Mouse (Mus musculus): ENCODE data around the gene H2-Ob.
"Not testable (repeated sequence)": the region's sequence is repeated elsewhere in the genome, so short reads cannot be mapped to it uniquely, and the experiment has no call there.

H2-Ob gene

DNA sequence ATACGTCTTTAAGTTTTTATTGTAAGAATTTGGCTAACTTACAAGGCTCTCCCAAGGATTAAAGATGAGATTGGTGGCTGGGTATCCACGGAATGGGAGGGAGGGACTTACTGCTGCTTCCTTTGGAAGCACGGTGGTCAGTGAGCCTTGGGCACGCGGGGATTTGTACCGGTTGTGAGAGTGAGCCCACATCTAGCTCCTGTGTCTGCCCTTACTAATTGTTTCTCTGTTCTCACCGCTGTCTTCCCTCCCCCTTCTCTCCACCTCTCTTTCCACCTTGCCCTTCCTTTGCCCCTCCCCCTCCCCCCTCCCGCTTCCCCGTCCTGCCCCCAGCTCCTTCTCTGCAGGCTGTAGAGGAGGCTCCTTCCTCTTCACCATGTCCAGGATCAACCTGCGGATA, 30.3 kb upstream of the H2-Ob start:
- DNase-seq, result peak; percentile 36

DNA sequence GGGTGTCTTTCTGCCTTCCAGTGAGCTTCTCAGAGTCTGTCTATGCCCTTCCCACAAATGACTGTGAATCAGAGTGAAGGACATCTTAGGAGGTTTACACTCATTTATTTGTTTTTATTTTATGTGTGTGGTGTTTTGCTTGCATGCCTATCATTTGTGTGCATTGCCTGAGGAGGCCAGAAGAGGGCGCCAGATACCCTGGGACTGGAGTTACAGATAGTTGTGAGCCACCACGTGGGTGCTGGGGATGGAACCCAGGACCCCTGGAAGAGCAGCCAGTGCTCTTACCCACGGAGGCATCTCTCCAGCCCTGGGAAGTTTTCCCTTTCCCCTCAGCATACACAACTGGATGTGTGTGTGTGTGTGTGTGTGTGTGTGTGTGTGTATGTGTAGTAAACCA, 29.0 kb upstream of the H2-Ob start:
- peak; percentile 52 for DNase-seq

DNA sequence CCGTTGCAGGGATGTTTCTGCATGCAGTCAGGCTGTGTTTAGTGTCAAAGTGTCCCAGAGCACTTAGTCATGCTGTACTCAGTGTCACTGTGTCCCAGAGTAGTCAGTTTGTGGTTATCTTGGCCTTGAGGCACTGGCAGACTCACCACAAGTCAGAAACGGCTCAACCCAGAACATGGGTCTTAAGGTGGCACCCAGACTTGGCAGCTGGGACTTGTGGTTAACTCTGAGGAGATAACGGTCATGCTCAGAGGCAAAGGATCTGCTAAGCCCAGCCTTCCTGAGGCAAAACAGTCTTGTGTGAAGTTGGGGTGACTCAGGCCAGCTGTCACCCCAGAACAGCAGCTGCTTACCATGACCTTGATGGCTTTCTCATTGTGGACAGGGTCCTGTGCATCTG, 28.1 kb upstream of the H2-Ob start:
- peak; percentile 67 for DNase-seq

DNA sequence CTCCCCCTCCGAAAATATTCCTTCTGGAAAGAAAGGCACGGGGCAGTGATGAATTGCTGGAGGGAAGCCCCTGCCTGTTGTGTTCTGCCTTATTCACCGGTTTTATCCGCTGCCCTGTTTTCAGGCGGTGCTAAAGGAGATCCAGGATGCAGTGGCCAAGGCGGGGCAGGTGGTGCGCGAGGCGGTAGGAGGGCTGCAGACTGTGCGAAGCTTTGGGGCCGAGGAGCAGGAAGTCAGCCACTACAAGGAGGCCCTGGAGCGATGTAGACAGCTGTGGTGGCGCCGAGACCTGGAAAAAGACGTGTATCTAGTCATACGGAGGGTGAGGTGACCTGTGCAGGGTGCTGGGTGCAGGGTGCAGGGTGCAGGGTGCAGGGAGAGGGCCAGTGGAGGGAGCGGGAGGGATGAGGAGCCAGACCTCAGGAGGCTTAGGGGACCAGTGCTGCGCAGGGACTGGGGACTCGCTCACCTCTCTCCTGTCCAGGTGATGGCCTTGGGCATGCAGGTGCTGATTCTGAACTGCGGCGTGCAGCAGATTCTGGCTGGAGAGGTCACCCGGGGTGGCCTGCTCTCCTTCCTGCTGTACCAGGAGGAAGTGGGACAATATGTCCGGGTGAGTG, 26.8 kb upstream of the H2-Ob start:
- DNase-seq, result peak; percentile 89

DNA sequence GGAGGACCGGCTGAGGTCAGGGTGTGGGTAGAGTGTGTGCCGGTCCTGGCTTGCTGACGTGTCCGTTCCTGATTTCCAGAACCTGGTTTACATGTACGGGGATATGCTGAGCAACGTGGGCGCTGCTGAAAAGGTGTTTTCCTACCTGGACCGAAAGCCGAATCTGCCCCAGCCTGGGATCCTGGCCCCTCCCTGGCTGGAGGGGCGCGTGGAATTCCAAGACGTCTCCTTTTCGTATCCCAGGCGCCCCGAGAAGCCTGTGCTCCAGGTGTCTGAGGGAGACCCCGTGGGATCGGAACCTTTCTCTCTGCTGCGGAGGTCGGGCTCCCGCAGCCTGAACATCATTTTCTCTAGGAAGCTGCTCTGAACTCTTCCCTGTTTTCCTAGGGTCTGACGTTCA, 24.8 kb upstream of the H2-Ob start:
- peak; percentile 8 for DNase-seq

DNA sequence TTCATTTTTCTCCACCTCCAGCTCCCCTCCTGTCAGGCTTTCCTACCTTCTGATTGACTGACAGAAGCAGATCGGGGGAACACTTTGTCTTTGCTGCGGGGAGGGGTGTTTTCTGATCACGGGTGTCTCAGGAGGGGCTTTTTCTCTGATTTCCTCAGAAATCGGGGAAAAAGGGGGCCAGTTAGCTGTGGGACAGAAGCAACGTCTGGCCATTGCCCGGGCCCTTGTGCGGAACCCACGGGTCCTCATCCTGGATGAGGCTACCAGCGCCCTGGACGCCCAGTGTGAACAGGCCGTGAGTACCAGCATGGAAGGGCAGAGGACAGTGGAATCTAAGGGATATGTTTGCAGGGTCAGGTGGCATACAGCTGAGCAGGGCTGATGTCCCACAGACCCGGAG, 23.5 kb upstream of the H2-Ob start:
- peak; percentile 4 for DNase-seq

DNA sequence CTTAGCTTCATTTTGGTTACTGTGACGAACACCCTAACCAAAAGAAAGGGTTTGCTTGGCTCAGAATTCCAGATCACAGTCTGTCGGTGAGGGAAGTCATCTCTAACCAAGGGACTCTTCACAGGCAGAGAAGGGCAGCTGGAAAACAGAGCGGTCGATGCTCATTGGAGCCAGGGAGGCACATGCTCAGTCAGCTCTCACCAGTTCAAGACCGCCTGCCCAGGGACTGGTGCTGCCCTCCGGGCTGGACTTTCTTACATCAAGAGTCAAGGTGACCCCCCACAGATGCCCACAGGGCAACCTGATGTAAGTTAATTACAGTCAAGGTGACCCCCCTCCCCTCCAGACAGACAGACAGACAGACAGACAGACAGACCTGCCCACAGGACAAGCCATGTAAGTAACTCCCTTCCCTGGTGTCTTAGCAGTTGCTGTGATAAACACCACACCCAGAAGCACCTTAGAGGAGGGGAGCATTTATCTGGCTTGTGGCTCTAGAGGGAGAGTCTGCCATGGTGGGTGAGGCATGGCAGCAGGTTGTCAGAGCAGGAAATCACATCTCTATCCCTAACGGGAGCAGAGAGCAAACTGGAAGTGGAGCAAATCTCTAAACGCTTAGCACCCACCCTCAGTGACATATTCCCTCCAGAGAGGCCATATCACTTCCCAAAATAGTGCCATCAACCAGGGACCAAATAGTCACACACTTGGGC, 21.3 kb upstream of the H2-Ob start:
- DNase-seq, result peak; percentile 5

DNA sequence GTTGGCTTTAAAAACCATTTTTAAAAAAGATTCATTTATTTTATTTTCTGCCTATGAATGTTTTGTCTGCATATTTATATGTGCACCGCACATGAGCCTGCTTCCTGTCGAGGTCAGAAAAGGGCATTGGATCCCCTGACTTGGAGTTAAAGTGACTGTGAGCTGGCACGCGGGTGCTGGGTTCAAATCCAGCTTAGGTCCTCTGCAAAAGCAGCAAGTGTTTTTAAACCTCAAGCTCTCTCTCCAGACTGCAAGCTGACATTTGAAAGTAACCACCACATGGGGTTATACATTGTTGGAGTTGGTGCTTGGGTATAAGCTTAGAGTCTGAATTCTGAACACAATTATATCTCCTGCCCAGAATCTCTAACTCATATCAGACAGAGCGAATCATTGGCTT, 20.7 kb upstream of the H2-Ob start:
- peak; percentile 3 for DNase-seq

DNA sequence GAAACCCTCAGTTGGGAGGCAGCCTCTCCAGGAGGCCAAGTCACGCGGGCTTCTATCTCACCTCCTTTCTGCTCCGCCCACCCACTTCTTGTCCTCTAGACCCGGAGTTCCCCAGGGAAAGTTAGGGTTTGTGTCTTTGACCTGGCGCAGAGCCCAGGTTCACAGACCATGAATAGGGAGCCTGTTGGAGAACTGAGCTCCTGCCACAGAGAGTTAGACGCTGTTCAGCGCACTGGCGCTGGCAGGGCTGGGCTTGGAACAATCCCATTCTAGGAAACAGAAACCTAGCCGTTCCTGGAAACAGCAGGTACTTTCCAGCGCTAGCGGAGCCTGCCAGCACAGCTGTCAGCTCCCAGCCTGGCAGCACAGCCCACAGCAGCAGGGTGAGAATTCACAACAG, 20.0 kb upstream of the H2-Ob start:
- peak; percentile 27 for DNase-seq

DNA sequence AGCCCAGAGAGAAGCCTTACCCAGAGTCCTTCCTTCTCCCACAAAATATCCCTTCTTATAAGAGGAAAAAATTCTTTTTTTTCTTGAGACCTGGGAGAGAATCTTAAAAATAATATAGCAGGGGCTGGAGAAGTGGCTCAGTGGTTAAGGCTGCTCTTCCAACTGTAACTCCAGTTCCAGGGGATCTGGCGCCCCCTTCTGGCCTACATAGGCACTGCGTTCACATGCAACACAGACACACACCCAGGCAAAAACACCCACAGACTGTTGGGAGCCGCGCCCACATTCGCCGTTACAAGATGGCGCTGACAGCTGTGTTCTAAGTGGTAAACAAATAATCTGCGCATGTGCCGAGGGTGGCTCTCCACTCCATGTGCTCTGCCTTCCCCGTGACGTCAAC, 19.6 kb upstream of the H2-Ob start:
- DNase-seq, result peak; percentile 89

DNA sequence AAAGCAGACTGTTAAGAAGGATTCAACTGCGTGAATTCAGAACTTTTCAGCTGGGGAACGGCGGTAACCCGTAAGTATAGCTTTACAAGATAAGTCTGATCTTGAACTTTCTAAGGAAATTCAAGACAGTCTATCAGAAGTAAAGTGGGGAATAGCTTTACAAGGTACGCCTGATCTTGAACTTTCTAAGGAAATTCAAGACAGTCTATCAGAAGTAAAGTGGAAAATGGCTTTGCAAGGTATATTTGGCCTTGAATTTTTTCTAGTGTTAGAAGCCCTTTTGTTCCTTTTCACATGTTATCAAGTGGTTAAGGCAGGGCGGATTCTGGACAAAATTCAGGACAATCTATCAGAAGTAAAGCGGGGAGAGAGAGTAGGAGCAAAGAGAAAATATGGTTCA, 18.9 kb upstream of the H2-Ob start:
- DNase-seq, result peak; percentile 7

DNA sequence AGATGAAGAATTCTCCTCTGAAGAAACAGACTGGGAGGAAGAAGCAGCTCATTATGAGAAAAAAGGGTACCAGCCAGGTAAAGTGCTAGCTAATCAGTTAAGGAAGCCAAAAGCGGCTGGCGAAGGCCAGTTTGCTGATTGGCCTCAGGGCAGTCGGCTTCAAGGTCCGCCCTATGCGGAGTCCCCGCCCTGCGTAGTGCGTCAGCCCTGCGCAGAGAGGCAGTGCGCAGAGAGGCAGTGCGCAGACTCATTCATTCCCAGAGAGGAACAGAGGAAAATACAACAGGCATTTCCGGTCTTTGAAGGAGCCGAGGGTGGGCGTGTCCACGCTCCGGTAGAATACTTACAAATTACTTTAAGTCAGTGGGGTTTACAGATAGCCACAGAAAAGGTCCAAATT, 18.3 kb upstream of the H2-Ob start:
- DNase-seq, result not testable (repeated sequence)

DNA sequence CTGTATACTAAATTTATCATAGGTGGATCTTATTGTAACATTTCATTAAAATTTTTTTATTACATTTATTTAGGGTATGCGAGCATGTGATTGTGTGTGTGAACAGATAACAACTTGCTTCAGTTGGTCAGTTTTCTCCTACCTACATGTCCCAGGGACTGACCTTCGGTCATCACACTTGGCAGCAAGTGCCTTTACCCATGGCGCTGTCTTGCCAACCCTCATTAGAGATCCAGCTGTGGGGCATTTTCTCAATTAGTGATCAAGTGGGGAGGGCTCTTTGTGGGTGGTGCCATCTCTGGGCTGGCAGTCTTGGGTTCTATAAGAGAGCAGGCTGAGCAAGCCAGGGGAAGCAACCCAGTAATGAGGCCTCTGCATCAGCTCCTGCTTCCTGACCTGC, 13.9 kb upstream of the H2-Ob start:
- peak; percentile 1 for DNase-seq

DNA sequence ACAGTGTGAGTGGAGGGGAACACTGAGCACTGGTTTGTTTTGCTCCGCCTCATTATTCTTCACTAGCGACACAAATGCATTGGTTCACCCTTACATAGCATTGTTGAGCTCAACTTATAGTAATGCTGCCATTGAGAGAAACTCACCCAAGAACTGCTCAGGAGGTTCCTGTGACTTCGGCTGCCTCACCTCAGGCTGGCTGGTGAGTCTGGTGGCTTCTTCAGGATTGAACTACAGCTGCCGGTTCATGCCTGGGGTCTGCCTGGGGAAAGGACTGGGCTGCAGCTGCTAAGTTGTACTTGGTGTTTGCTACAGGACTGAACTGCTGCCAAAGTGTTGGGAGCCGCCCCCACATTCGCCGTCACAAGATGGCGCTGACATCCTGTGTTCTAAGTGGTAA, 13.3 kb upstream of the H2-Ob start:
- peak; percentile 2 for DNase-seq

DNA sequence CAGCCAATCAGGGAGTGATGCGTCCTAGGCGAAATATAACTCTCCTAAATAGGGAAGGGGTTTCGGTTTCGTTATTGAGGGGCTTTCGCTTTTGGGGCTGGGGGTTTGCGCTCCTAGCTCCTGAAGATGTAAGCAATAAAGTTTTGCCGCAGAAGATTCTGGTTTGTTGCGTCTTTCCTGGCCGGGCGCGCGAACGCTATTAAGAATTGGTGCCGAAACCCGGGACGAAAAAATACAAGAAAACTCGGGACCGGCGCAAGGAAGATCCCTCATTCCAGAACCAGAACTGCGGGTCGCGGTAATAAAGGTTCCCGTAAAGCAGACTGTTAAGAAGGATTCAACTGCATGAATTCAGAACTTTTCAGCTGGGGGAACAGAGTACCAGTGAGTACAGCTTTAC, 12.8 kb upstream of the H2-Ob start:
- peak; percentile 11 for DNase-seq

DNA sequence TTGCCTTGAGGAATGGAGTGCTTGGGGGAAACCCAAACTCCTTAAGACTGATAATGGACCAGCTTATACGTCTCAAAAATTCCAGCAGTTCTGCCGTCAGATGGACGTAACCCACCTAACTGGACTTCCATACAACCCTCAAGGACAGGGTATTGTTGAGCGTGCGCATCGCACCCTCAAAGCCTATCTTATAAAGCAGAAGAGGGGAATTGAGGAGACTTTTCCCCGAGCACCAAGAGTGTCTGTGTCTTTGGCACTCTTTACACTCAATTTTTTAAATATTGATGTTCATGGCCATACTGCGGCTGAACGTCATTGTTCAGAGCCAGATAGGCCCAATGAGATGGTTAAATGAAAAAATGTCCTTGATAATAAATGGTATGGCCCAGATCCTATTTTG, 7.7 kb upstream of the H2-Ob start:
- peak; percentile 2 for DNase-seq

DNA sequence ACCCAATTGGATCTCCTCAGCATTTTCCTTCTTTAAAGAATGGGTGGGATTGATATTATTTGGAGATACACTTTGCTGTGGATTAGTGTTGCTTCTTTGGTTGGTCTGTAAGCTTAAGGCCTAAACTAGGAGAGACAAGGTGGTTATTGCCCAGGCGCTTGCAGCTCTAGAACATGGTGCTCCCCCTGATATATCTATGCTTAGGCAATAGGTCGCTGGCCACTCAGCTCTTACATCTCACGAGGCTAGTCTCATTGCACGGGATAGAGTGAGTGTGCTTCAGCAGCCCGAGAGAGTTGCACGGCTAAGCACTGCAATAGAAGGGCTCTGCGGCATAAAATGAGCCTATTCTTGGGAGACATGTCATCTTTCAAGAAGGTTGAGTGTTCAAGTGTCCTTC, 6.7 kb upstream of the H2-Ob start:
- peak; percentile 1 for DNase-seq

DNA sequence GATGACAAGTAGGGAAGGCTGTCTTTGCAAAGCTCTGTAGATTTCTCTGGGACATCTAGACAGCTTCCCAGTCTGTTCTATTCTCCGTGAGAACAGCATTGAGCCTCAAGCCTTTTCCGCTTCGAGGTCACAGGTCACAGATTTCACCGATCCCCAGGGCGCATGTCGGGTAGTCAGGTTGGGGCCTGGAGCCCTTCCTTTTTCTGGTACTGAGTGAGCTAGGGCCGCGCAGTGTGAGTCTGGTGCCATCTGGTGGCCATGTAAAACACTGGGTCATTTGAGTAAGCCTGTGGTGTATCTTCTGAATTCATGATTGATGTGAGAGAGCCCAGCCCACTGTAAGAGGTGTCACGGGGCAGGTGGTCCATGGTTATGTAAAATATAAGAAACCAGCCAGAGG, 3.8 kb upstream of the H2-Ob start:
- DNase-seq, result peak; percentile 91

DNA sequence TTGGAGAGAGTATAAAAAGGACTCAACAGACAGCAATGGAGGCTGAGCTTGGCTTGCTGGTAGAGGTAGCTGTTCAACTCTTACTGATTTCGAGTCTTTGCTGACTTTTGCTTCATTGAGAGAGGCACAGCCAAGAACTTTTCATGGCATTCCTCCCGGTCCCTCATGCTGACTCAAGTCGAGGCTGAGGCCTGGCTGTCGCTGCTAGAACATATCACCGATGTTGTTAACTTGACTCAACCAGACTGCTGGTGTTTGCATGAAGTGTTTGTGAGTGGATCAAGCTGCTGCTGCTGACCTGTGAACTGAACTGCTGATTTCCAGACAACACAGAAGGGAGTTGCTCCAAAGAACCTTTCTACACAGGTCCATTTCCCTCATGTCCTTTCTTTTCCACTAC, 2.0 kb upstream of the H2-Ob start:
- peak; percentile 2 for DNase-seq

DNA sequence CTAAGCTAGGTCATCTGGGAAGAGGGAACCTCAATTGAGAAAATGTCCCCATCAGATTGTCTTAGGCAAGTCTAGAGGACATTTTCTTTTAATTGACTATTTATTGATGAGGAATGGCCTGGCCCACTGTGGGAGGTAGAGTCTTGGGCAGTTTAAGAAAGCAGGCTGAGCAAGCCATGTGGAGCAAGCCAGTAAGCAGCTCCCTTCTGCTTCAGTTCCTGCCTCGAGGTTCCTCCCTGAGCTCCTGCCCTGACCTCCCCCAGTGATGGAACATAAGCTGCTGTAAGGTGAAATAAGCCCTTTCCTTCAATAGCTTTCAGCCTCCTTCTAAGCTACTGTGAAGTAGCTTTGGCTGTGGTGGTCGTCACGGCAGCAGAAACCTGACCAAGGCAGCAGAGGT, 962 bp upstream of the H2-Ob start:
- peak; percentile 3 for DNase-seq

DNA sequence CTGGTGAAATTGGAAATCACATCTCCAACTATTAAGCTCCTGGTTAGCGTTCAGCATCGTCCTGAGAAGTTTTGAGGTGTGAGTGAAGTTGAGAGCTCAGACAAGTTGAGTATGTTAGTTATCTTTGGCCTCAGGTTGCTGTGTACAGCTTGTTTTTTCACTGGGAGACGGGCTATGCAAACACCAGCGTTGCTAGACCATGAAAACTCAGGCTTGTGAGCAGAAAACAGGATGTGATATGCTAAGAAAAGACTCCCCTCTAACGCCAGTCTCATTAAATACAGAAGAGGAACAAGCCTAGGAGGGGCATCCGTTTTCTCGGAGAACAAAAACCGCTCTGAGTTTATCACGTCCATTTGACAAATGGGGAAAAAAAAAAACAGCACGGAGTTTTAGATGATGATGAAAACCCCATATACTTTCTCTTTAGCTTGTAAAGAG, 918 bp downstream of the H2-Ob start:
- DNase-seq, result peak; percentile 30

DNA sequence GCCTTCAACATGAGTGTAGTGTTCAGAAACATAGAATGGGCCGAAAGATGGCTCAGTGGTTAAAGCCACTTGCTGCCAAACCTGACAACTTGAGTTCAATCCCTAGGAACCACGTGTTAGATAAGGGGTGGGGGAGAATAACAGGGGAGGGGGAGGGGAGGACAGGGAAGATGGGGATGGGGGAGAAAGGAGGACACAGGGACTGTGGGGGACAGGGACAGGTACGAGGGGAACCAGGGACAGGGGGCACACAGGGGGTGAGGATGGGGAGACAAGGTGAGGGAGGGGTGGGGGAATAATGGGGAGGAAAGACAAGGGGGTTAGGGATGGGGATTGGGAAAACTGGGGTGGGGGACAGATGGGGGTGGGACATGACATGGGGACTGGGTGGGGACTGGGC, 1.7 kb downstream of the H2-Ob start:
- peak; percentile 3 for DNase-seq

DNA sequence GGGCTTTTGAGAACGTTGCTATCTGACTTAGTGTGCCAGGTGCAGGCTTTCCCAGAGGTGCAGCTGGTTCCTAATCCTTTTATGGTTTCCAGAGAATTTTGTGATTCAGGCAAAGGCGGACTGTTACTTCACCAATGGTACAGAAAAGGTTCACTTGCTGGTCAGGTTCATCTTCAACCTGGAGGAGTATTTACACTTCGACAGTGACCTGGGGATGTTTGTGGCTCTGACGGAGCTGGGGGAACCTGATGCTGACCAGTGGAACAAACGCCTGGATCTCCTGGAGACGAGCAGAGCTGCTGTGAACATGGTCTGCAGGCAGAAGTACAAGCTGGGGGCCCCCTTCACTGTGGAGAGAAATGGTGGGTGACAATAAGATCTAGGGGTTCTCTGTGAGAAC, 2.2 kb downstream of the H2-Ob start:
- DNase-seq, result peak; percentile 3

DNA sequence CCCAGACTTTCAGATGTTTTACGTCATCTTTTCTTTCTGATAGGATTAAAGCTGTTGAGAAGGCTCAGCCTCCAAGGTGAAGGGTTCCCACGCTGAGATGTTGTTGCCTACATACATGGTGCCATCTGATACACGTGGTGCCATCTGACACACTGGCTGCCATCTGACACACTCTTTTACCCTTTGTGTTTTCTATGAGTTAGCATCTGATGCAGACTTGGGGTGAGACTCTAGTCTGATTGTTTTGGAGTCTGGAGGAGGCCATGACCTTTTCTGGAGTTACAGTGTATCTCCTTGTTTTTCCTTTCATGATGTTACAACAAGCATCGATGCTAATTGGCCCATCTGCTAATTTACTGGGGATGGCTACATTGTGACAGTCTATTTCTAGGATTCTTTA, 6.0 kb downstream of the H2-Ob start:
- peak; percentile 1 for DNase-seq

DNA sequence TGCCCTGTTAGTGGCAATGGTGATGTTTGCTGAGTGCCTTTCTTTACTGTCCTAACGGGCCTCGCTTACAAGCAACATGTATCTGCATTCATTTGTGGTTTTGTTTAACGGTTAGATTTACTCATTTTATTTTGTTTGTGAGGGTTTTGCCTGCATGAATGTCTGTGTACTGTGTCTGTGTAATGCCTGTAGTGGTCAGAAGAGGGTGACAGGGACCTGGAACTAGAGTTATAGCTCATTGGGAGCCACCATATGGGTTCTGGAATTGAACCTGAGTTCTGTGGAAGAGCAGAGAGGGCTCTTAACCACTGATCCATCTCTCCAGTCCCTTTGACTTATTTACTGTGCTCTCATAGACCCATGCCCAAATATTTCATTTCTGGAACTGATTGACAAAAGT, 8.3 kb downstream of the H2-Ob start:
- DNase-seq, result no peak
